Mouse (Mus musculus) E14TG2a.4 (cell line): ENCODE results near the gene Slc22a12.
A peak's percentile ranks its signal among the peaks of the same experiment; 100 is the strongest.

Experiments used
- H3K27me3 ChIP-seq: 2 replicates; pipeline ENCODE4 v1.6.1; 2014; ENCODE audit warnings: low read length, control low read depth; ENCODE audit not compliant: insufficient read depth
- H3K36me3 ChIP-seq: 2 replicates; pipeline ENCODE4 v1.6.1; 2014; ENCODE audit warnings: low read length, control low read depth; ENCODE audit not compliant: insufficient read depth
- H3K4me1 ChIP-seq: replicated peaks from 2 replicates; pipeline ENCODE4 v1.6.1; 2014; ENCODE audit warnings: low read depth, low read length, control low read depth
- H3K4me3 ChIP-seq: replicated peaks from 2 replicates; pipeline ENCODE4 v1.5.1; 2014; ENCODE audit warnings: mild to moderate bottlenecking, low read length
- H3K9me3 ChIP-seq: 2 replicates; pipeline ENCODE4 v1.6.1; 2014; ENCODE audit warnings: low read length, control low read depth
- CTCF ChIP-seq: conservative IDR thresholded peaks from 2 replicates; pipeline ENCODE4 v1.5.1; 2014; ENCODE audit warnings: low read length
- NANOG ChIP-seq: IDR thresholded peaks from 2 replicates; pipeline ENCODE4 v1.6.1; 2014; ENCODE audit warnings: borderline replicate concordance, low read length, mixed read lengths
- POU5F1 ChIP-seq: IDR thresholded peaks from 2 replicates; pipeline ENCODE4 v1.6.1; 2014; ENCODE audit warnings: low read length, borderline replicate concordance

Slc22a12 gene

GRCm38 (mm10) chr19:6521630-6522029 is 21.2 kb downstream of the Slc22a12 start:
- no peak for TF ChIP-seq NANOG
- TF ChIP-seq CTCF = no peak
- TF ChIP-seq POU5F1 = no peak
- peaks cover 40% of the 10 kb centered on the region for H3K4me1 ChIP-seq
- H3K36me3 ChIP-seq = no peaks in the 10 kb centered on the region; the same call in 1 of the 2 replicates
- H3K9me3 ChIP-seq = no peaks in the 10 kb centered on the region
- H3K4me3 ChIP-seq = no peak overlapping the region
- no peaks in the 10 kb centered on the region for H3K27me3 ChIP-seq

DNA sequence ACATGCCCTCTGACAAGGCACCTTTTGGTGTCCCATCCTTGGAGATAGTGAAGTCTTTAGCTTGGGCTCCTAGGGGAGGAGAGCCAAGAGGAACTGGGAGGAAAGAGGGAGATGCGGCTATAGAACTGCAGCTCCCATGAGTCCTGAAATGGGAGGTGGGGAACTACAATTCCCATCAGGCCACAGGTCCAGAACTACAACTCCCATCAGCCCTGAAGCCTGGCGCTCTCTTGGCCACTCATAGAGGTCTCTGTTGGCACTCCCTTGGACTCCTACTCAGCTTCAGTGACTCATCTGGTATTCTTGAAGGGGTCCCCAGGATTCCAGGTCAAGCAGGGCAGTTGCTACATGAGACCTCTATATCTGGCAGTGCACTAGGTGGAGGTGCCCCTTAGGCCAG is 23.3 kb downstream of the Slc22a12 start:
- TF ChIP-seq POU5F1 (no peak), NANOG (no peak), CTCF (no peak)
- H3K4me3 ChIP-seq = no peak overlapping the region
- H3K9me3 ChIP-seq = no peaks in the 10 kb centered on the region
- H3K27me3 ChIP-seq = no peaks in the 10 kb centered on the region
- H3K4me1 ChIP-seq = peaks cover 60% of the 10 kb centered on the region
- no peaks in the 10 kb centered on the region; the same call in 1 of the 2 replicates for H3K36me3 ChIP-seq

GRCm38 (mm10) chr19:6518601-6519000 is 24.2 kb downstream of the Slc22a12 start:
- Histone ChIP-seq H3K9me3 (no peaks in the 10 kb centered on the region), H3K36me3 (no peaks in the 10 kb centered on the region; the same call in 1 of the 2 replicates), H3K27me3 (no peaks in the 10 kb centered on the region), H3K4me1 (peaks cover 69% of the 10 kb centered on the region), H3K4me3 (0 out of 2 replicates have a peak overlapping the region, but pooled peaks have one; percentile 4)
- no peak for TF ChIP-seq CTCF
- TF ChIP-seq NANOG = no peak
- TF ChIP-seq POU5F1 = no peak

DNA sequence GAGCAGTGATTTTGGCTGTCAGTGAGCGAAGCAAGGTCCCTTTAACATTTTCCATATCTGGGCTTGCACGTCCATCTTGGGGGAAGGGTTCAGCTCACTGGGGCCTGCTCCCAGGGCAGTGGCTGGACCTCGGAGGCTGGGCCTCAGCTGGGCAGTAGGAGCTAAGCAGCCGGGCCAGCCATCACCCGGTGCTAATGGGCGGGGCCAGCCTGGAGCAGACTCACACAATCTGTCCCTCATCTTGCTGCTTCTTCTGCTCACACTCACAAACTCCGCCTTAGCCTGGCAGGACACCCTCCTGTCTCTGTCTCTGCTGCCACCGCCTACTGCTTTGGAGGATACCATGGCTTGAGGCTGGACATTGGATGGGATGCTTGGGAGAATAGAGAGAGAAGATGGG is 26.7 kb downstream of the Slc22a12 start:
- Histone ChIP-seq H3K4me3 (peak overlapping the region; percentile 75), H3K36me3 (peaks cover 14% of the 10 kb centered on the region; the same call in 1 of the 2 replicates), H3K27me3 (0 out of 2 replicates have a peak, but pooled peaks cover under 1% of the 10 kb centered on the region), H3K4me1 (peaks cover 86% of the 10 kb centered on the region), H3K9me3 (no peaks in the 10 kb centered on the region)
- no peak for TF ChIP-seq POU5F1
- no peak for TF ChIP-seq NANOG
- TF ChIP-seq CTCF = no peak

- peaks cover 18% of the 10 kb centered on the region; the same call in 1 of the 2 replicates for H3K36me3 ChIP-seq
- TF ChIP-seq CTCF = no peak
- no peak for TF ChIP-seq NANOG
- TF ChIP-seq POU5F1 = no peak
- 0 out of 2 replicates have a peak, but pooled peaks cover 2% of the 10 kb centered on the region for H3K27me3 ChIP-seq
- H3K9me3 ChIP-seq = no peaks in the 10 kb centered on the region
- H3K4me3 ChIP-seq = peak overlapping the region; percentile 75
- peaks cover 93% of the 10 kb centered on the region for H3K4me1 ChIP-seq
These were observed 27.4 kb downstream of the Slc22a12 start for GRCm38 (mm10) chr19:6515448-6515847.

DNA sequence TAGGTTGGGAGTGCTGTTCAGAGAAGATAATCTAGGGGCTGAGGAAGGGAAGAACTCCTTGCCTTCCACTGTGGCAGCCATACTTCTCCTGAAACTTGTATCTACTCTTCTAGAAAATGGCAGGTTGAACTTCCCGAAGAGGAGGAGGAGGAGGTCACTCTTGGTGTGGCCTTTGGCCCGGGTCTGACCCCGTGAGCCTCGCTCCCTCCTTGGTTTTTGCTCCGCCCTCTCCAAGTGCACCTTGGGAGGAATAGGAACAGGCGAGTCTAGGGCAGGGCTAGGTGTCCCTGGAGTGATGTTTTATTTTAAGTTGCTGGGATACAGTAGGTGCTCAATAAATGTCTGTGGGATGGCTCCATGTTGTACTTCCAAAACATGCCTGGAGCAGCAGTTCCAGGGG is 27.9 kb downstream of the Slc22a12 start:
- Histone ChIP-seq H3K4me1 (peaks cover 97% of the 10 kb centered on the region), H3K4me3 (peak overlapping the region; percentile 75), H3K9me3 (no peaks in the 10 kb centered on the region), H3K27me3 (0 out of 2 replicates have a peak, but pooled peaks cover 2% of the 10 kb centered on the region), H3K36me3 (peaks cover 18% of the 10 kb centered on the region; the same call in 1 of the 2 replicates)
- no peak for TF ChIP-seq NANOG
- TF ChIP-seq POU5F1 = no peak
- TF ChIP-seq CTCF = no peak

DNA sequence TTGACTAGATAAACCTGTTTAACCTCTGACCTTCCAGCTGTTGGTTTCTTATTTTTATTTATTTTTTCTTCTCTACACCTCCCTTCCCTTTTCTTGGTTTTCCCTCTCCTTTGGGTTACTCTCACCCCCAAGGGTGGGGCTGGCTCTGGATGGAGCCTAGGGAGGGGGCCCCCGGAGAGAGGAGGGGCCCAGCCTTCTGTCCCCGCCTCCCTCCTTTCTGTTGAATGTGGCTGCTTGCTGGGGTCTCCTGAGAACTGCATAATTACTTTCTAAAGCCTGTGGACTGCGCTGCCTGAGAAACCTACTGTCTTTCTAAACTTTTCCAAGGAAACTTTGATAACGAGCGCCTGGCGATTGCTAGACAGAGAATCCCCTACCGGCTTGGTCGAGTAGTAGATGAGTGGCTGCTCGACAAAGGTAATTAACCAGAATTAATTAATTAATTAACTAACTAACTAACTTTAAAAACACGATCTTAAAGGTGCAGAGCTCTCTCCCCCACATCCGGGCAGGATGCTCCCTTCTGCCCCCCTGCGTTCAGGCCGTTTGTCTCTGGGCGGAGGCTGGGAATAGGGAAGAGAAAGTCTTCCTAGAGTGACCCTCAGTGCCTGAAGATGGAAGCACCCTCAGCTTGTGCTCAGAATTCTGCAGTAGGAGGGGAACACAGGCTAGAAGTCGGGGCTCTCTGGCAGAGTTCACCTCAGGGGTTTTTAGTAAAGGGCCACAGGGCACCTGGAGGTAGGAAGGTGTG is 29.3 kb downstream of the Slc22a12 start:
- TF ChIP-seq CTCF = no peak
- no peak for TF ChIP-seq POU5F1
- TF ChIP-seq NANOG = no peak
- H3K9me3 ChIP-seq = no peaks in the 10 kb centered on the region
- peak overlapping the region; percentile 75 for H3K4me3 ChIP-seq
- peaks cover 22% of the 10 kb centered on the region; the same call in 1 of the 2 replicates for H3K36me3 ChIP-seq
- 0 out of 2 replicates have a peak, but pooled peaks cover 6% of the 10 kb centered on the region for H3K27me3 ChIP-seq
- H3K4me1 ChIP-seq = peaks cover 89% of the 10 kb centered on the region

GRCm38 (mm10) chr19:6510546-6510945 is 32.3 kb downstream of the Slc22a12 start:
- no peaks in the 10 kb centered on the region for H3K9me3 ChIP-seq
- TF ChIP-seq NANOG (no peak), POU5F1 (no peak), CTCF (no peak)
- peaks cover 22% of the 10 kb centered on the region; the same call in 1 of the 2 replicates for H3K36me3 ChIP-seq
- H3K4me1 ChIP-seq = peaks cover 88% of the 10 kb centered on the region
- peaks cover 35% of the 10 kb centered on the region for H3K27me3 ChIP-seq
- no peak overlapping the region for H3K4me3 ChIP-seq

- TF ChIP-seq POU5F1 = no peak
- TF ChIP-seq CTCF = no peak
- no peak for TF ChIP-seq NANOG
- peaks cover 88% of the 10 kb centered on the region for H3K4me1 ChIP-seq
- peaks cover 41% of the 10 kb centered on the region for H3K27me3 ChIP-seq
- no peaks in the 10 kb centered on the region for H3K9me3 ChIP-seq
- H3K36me3 ChIP-seq = peaks cover 22% of the 10 kb centered on the region; the same call in 1 of the 2 replicates
- H3K4me3 ChIP-seq = no peak overlapping the region
These were observed 33.0 kb downstream of the Slc22a12 start for GRCm38 (mm10) chr19:6509881-6510280.
